Mouse (Mus musculus): ENCODE results near the gene Ctdspl. TPM values are rescaled to one million over a fixed set of nuclear protein-coding genes. Genes with fewer than 3 reads are reported as not detected.

Gene Ctdspl
- polyA plus RNA-seq, 1 experiment from 2014 or later = 10.4 TPM

DNA sequence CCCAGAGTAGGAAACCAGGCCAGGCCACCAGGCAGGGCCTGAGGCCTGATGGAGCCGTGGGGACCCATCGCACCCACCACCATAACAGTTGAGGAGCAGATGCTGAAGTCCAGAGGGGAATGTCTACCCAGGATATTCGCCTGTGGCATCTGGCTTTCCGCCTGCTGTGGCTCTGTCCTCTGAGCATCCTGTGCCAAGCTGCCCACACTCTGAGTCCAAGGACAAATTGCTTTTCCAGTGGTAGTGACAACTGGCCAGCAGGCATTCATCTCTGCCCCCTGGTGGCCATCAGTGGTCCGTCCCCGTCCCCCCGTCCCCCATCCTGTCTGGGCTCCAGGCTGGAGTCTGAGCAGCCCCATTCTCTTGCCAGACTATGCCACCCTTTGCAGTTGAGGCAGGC is 103.3 kb downstream of the Ctdspl start:
- no peak; the same call in 1 of the 2 replicates for ATAC-seq (ENCODE audit: insufficient number of reproducible peaks, insufficient read depth, low FRiP score, low read depth)
- 55% methylated on average over 7 of the region's 7 CpGs for WGBS
- no peak overlapping the region for H3K4me2 ChIP-seq (ENCODE audit: low read length)

DNA sequence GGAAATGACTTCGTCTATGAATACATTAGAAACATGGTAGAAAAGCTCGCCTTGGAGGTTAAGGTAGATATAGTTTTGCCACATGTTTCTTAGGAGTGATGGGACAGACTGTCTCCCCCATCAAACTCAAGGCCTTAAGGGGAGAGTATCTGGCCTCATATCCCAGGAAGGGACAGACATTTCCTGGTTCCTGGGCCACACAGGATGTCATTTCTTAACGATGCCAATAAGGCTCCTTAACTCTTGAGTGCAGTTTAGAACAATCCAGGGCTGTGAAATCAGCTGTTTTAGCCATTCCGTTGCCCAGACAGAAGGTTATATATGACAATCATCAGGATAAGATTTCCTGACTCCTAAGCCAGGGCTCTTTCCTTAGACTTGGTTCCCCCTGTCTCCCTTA is 104.8 kb downstream of the Ctdspl start:
- peaks cover 9 to 11% of the 10 kb centered on the region in 2 experiments; a peak in 3 of 4 replicates for H3K4me1 ChIP-seq (ENCODE audit: control insufficient read depth in 2 of 2, insufficient read depth in 2 of 2, low read length in 2 of 2)

More for the DNA sequence above, 103.3 kb downstream of the Ctdspl start:
- Histone ChIP-seq H3K27me3 (ENCODE audit: control insufficient read depth, insufficient read depth, low read length) (no peaks in the 10 kb centered on the region), H3K36me3 (ENCODE audit: control insufficient read depth, insufficient read depth, low read length) (peaks cover 36% of the 10 kb centered on the region), H3K27ac (replicated peaks in 1 of 2; ENCODE audit: control insufficient read depth in 1 of 2, insufficient read depth in 1 of 2, low read depth in 2 of 2, low read length in 2 of 2) (no peak overlapping the region), H3K4me1 (ENCODE audit: control insufficient read depth in 2 of 2, insufficient read depth in 2 of 2, low read length in 2 of 2) (peaks cover 6 to 9% of the 10 kb centered on the region in 2 experiments; a peak in 3 of 4 replicates), H3K9me3 (ENCODE audit: control insufficient read depth, low read length) (no peaks in the 10 kb centered on the region), H3K4me3 (ENCODE audit: control insufficient read depth in 1 of 2, insufficient read depth in 1 of 2, low read depth in 1 of 2, low read length in 2 of 2) (no peak overlapping the region), H3K9ac (ENCODE audit: low read length) (no peak overlapping the region)

DNA sequence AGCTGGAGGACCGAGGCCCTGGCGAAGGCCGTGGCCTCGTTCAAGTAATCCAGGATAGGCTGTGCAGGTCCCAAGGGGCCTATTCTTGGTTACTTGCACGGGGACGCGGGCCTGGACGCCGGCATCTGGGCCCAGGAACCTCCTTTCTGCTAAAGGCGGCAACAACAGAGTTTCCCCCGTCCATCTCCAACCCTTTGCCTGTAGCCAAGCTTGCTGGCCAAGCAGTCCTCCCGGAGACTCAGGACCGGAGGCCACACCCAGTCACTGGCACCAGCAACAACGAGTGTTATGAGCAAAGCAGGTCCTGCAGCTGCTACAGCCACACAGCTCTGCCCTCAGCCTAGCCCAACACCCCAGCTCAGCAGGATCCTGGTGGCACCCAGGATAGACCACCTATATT is 105.5 kb downstream of the Ctdspl start:
- Histone ChIP-seq H3K27ac (replicated peaks in 1 of 2; ENCODE audit: control insufficient read depth in 1 of 2, insufficient read depth in 1 of 2, low read depth in 2 of 2, low read length in 2 of 2) (peak overlapping the region in 1 of 2 experiments; percentile 25; a peak in 1 of 4 replicates), H3K36me3 (ENCODE audit: control insufficient read depth, insufficient read depth, low read length) (peaks cover 37% of the 10 kb centered on the region), H3K4me3 (ENCODE audit: control insufficient read depth in 1 of 2, insufficient read depth in 1 of 2, low read depth in 1 of 2, low read length in 2 of 2) (no peak overlapping the region), H3K9me3 (ENCODE audit: control insufficient read depth, low read length) (no peaks in the 10 kb centered on the region), H3K4me1 (ENCODE audit: control insufficient read depth in 2 of 2, insufficient read depth in 2 of 2, low read length in 2 of 2) (peaks cover 14 to 17% of the 10 kb centered on the region in 2 experiments; a peak in 3 of 4 replicates), H3K9ac (ENCODE audit: low read length) (no peak overlapping the region), H3K27me3 (ENCODE audit: control insufficient read depth, insufficient read depth, low read length) (no peaks in the 10 kb centered on the region), H3K4me2 (ENCODE audit: low read length) (no peak overlapping the region)
- 72% methylated on average over 14 of the region's 14 CpGs for WGBS
- no peak for ATAC-seq (ENCODE audit: insufficient number of reproducible peaks, insufficient read depth, low FRiP score, low read depth)

More for the DNA sequence above, 104.8 kb downstream of the Ctdspl start:
- no peaks in the 10 kb centered on the region for H3K27me3 ChIP-seq (ENCODE audit: control insufficient read depth, insufficient read depth, low read length)
- no peaks in the 10 kb centered on the region for H3K9me3 ChIP-seq (ENCODE audit: control insufficient read depth, low read length)
- no peak overlapping the region for H3K27ac ChIP-seq (replicated peaks in 1 of 2; ENCODE audit: control insufficient read depth in 1 of 2, insufficient read depth in 1 of 2, low read depth in 2 of 2, low read length in 2 of 2)
- no peak for ATAC-seq (ENCODE audit: insufficient number of reproducible peaks, insufficient read depth, low FRiP score, low read depth)
- H3K36me3 ChIP-seq (ENCODE audit: control insufficient read depth, insufficient read depth, low read length) = peaks cover 37% of the 10 kb centered on the region
- H3K4me3 ChIP-seq (ENCODE audit: control insufficient read depth in 1 of 2, insufficient read depth in 1 of 2, low read depth in 1 of 2, low read length in 2 of 2) = no peak overlapping the region
- no peak overlapping the region for H3K9ac ChIP-seq (ENCODE audit: low read length)
- H3K4me2 ChIP-seq (ENCODE audit: low read length) = no peak overlapping the region
- 79% methylated on average over 4 of the region's 4 CpGs for WGBS

DNA sequence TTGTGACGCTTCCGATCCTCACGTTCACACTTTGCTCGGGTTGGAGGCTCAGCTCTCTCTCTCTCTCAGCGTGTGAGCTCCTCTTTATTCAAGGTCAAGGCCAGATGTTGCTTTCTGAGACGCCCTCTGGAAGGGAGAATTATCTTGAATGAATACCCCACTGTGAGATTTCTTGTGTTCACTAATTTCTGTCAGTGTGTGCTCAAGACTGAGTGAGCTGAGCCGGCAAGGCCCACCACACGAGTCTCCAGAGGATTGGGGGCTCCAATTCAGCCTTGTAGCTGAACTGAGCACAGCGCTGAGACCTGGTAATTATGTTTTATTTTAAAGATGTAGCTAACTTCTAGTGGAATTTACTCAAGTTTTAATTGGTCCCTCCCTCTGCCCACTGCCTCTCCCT is 106.3 kb downstream of the Ctdspl start:
- ATAC-seq (ENCODE audit: insufficient number of reproducible peaks, insufficient read depth, low FRiP score, low read depth) = no peak
- peaks cover 16 to 18% of the 10 kb centered on the region in 2 experiments; a peak in 3 of 4 replicates for H3K4me1 ChIP-seq (ENCODE audit: control insufficient read depth in 2 of 2, insufficient read depth in 2 of 2, low read length in 2 of 2)
- peaks cover 36% of the 10 kb centered on the region for H3K36me3 ChIP-seq (ENCODE audit: control insufficient read depth, insufficient read depth, low read length)
- no peaks in the 10 kb centered on the region for H3K27me3 ChIP-seq (ENCODE audit: control insufficient read depth, insufficient read depth, low read length)
- 60% methylated on average over 9 of the region's 9 CpGs for WGBS
- 0 out of 4 replicates have a peak overlapping the region, but pooled peaks of 1 of the 2 experiments have one; percentile 30 for H3K27ac ChIP-seq (replicated peaks in 1 of 2; ENCODE audit: control insufficient read depth in 1 of 2, insufficient read depth in 1 of 2, low read depth in 2 of 2, low read length in 2 of 2)
- H3K4me2 ChIP-seq (ENCODE audit: low read length) = no peak overlapping the region
- no peaks in the 10 kb centered on the region for H3K9me3 ChIP-seq (ENCODE audit: control insufficient read depth, low read length)
- no peak overlapping the region for H3K4me3 ChIP-seq (ENCODE audit: control insufficient read depth in 1 of 2, insufficient read depth in 1 of 2, low read depth in 1 of 2, low read length in 2 of 2)
- H3K9ac ChIP-seq (ENCODE audit: low read length) = no peak overlapping the region

DNA sequence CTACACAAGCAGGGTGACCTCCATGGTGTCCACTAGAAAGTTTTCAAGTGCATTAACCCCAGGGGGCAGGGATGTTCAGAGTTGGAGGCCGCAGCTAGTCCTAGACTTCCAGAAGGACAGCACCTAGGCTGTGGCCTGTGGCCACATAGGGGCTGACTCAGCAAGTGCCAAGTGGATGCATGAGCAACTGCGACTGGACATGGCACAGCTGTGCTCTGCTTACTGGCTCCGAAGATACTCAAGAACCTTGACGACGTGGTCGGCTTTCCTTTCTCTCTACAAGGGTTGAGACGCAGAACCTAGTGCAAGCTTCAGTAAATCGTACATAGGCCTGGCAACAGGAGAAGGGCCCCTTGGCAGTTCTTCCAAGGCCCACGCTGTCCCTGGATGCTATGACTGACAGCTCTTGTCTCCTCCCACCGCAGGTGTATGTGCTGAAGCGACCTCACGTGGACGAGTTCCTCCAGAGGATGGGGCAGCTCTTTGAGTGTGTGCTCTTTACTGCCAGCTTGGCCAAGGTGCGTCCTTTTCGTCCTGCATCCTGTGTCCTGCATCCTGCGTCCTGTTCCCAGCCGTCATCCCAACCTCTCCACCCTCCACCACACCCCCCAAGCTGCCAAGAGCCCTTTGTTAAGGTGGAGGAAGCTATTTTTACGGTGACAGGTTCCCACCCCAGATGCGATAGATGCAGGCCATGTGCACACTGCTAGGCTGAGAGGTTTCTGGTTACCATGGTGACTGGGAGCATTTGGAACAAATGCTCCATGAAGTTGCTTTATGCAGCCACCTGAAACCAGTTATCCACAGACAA is 107.1 kb downstream of the Ctdspl start:
- no peak for ATAC-seq (ENCODE audit: insufficient number of reproducible peaks, insufficient read depth, low FRiP score, low read depth)
- Histone ChIP-seq H3K4me3 (ENCODE audit: control insufficient read depth in 1 of 2, insufficient read depth in 1 of 2, low read depth in 1 of 2, low read length in 2 of 2) (no peak overlapping the region), H3K27me3 (ENCODE audit: control insufficient read depth, insufficient read depth, low read length) (no peaks in the 10 kb centered on the region), H3K9ac (ENCODE audit: low read length) (no peak overlapping the region), H3K4me2 (ENCODE audit: low read length) (no peak overlapping the region), H3K4me1 (ENCODE audit: control insufficient read depth in 2 of 2, insufficient read depth in 2 of 2, low read length in 2 of 2) (peaks cover 16 to 18% of the 10 kb centered on the region in 2 experiments; a peak in 3 of 4 replicates), H3K9me3 (ENCODE audit: control insufficient read depth, low read length) (no peaks in the 10 kb centered on the region), H3K36me3 (ENCODE audit: control insufficient read depth, insufficient read depth, low read length) (peaks cover 40% of the 10 kb centered on the region), H3K27ac (replicated peaks in 1 of 2; ENCODE audit: control insufficient read depth in 1 of 2, insufficient read depth in 1 of 2, low read depth in 2 of 2, low read length in 2 of 2) (no peak overlapping the region)
- 84% methylated on average over 19 of the region's 19 CpGs for WGBS

DNA sequence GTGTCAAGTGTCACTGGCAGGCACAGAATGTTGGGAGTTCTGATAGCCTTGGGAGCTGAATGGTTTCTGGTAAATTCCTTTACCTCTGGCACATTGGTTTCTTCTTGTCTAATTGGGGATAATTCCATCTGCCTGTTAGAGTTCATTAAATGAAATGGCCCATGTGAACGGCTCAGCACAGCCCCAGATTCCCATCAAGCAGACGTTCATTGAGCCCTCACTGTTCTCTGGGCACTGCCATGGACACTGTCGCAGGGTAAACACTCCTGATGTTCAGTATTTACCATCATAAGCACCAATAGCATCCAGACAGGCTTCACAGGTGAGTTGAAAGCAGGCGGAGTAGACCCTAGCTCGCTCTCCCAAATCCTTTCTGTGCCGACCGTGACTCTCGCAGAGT is 107.8 kb downstream of the Ctdspl start:
- H3K36me3 ChIP-seq (ENCODE audit: control insufficient read depth, insufficient read depth, low read length) = peaks cover 44% of the 10 kb centered on the region
- no peak overlapping the region for H3K4me2 ChIP-seq (ENCODE audit: low read length)
- 88% methylated on average over 8 of the region's 8 CpGs for WGBS
- ATAC-seq (ENCODE audit: insufficient number of reproducible peaks, insufficient read depth, low FRiP score, low read depth) = no peak
- no peaks in the 10 kb centered on the region for H3K27me3 ChIP-seq (ENCODE audit: control insufficient read depth, insufficient read depth, low read length)
- peaks cover 16 to 18% of the 10 kb centered on the region in 2 experiments; a peak in 3 of 4 replicates for H3K4me1 ChIP-seq (ENCODE audit: control insufficient read depth in 2 of 2, insufficient read depth in 2 of 2, low read length in 2 of 2)
- no peak overlapping the region for H3K9ac ChIP-seq (ENCODE audit: low read length)
- no peak overlapping the region for H3K4me3 ChIP-seq (ENCODE audit: control insufficient read depth in 1 of 2, insufficient read depth in 1 of 2, low read depth in 1 of 2, low read length in 2 of 2)
- no peaks in the 10 kb centered on the region for H3K9me3 ChIP-seq (ENCODE audit: control insufficient read depth, low read length)
- no peak overlapping the region for H3K27ac ChIP-seq (replicated peaks in 1 of 2; ENCODE audit: control insufficient read depth in 1 of 2, insufficient read depth in 1 of 2, low read depth in 2 of 2, low read length in 2 of 2)

DNA sequence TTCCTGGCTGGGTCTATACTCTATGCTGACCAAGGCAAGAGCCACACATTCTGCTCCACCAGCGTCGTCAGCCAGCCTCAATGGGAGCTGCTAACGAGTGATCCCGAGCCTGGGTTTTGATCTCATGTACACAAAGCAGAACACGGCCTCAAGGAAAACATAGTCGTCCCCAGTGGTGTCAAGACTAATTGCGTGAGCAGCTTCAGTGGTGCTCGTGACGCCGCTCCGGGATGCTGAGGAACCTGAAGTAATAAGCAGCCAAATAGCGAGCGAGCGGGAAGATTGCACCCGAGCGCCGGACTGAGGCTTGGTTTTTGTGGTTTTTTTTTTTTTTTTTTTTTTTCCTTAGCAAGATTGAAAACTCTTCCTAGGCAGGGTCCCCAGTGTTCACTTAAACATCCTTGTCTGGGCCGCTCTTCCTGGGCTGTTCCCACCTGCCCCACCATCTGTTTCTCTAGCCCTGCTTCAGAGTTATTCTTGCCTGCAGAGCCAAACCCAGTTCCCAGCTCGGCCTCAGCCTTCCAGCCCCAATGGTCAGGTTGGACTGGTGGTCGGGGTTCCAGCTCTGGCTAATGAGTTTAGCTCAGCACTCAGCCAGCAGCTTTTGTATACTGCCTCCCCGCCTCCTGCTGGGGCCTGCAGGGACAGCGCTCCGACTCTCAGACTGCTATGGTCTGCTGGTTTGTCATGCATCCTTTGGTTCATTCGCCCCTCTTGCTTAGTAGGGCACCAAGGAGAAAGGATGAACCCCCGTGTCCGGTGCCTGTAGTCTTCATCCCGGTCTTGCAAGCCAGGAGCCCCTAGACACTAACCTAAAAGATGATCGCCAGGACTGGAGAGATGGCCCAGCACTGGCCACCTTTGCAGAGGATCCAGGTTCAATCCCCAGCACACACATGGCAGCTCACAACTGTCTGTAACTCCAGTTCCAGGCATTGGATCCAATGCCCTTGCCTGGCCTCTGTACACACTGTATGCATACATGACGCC is 108.7 kb downstream of the Ctdspl start:
- WGBS = 87% methylated on average over 29 of the region's 29 CpGs
- H3K4me3 ChIP-seq (ENCODE audit: control insufficient read depth in 1 of 2, insufficient read depth in 1 of 2, low read depth in 1 of 2, low read length in 2 of 2) = no peak overlapping the region
- no peak overlapping the region for H3K9ac ChIP-seq (ENCODE audit: low read length)
- ATAC-seq (ENCODE audit: insufficient number of reproducible peaks, insufficient read depth, low FRiP score, low read depth) = no peak
- no peak overlapping the region for H3K27ac ChIP-seq (replicated peaks in 1 of 2; ENCODE audit: control insufficient read depth in 1 of 2, insufficient read depth in 1 of 2, low read depth in 2 of 2, low read length in 2 of 2)
- H3K9me3 ChIP-seq (ENCODE audit: control insufficient read depth, low read length) = no peaks in the 10 kb centered on the region
- H3K27me3 ChIP-seq (ENCODE audit: control insufficient read depth, insufficient read depth, low read length) = no peaks in the 10 kb centered on the region
- peaks cover 16 to 18% of the 10 kb centered on the region in 2 experiments; a peak in 3 of 4 replicates for H3K4me1 ChIP-seq (ENCODE audit: control insufficient read depth in 2 of 2, insufficient read depth in 2 of 2, low read length in 2 of 2)
- H3K4me2 ChIP-seq (ENCODE audit: low read length) = no peak overlapping the region
- H3K36me3 ChIP-seq (ENCODE audit: control insufficient read depth, insufficient read depth, low read length) = peaks cover 46% of the 10 kb centered on the region

All from heart, embryonic 14.5 days (tissue).